Mouse (Mus musculus) heart, embryonic 16.5 days (tissue): Measurements from ENCODE around the gene Gm8122. TPM values are rescaled to one million over a fixed set of nuclear protein-coding genes. Genes with fewer than 3 reads are reported as not detected.
"Not testable (repeated sequence)": the region's sequence is repeated elsewhere in the genome, so short reads cannot be mapped to it uniquely, and the experiment has no call there.

ENCODE experiments used
- ATAC-seq: fragments of 200-750 bp; cut with Nextera tagmentation; replicated peaks from 2 replicates; pipeline ENCODE4 v1.8.0; 2017; ENCODE audit warnings: moderate number of reproducible peaks; ENCODE audit not compliant: insufficient read depth, low FRiP score; ENCODE audit errors: extremely low read depth
- H3K27ac ChIP-seq: fragments of 300-500 bp; sonication (generic); 2 replicates; pipeline ENCODE4 v1.5.1; 2014; ENCODE audit warnings: mild to moderate bottlenecking, low read length, control low read depth, moderate library complexity
- H3K27me3 ChIP-seq: fragments of 300-500 bp; sonication (generic); 2 replicates; pipeline ENCODE4 v1.6.1; 2014; ENCODE audit warnings: low read length, mixed read lengths; ENCODE audit not compliant: control insufficient read depth, insufficient read depth
- H3K36me3 ChIP-seq: fragments of 300-500 bp; sonication (generic); 2 replicates; pipeline ENCODE4 v1.6.1; 2014; ENCODE audit not compliant: control insufficient read depth, insufficient read depth
- H3K4me1 ChIP-seq: fragments of 300-500 bp; sonication (generic); 2 replicates; pipeline ENCODE4 v1.6.1; 2014; ENCODE audit warnings: low read length, mixed read lengths; ENCODE audit not compliant: control insufficient read depth, insufficient read depth
- H3K4me2 ChIP-seq: fragments of 300-500 bp; sonication (generic); 2 replicates; pipeline ENCODE4 v1.6.1; 2014; ENCODE audit warnings: low read depth, mild to moderate bottlenecking, control low read depth, low read length
- H3K4me3 ChIP-seq: fragments of 300-500 bp; sonication (generic); 2 replicates; pipeline ENCODE4 v1.5.1; 2014; ENCODE audit warnings: mild to moderate bottlenecking, control low read depth, low read length
- H3K9ac ChIP-seq: fragments of 300-500 bp; sonication (generic); 2 replicates; pipeline ENCODE4 v1.6.1; 2014; ENCODE audit warnings: low read length, control low read depth
- H3K9me3 ChIP-seq: fragments of 300-500 bp; sonication (generic); replicated peaks from 2 replicates; pipeline ENCODE4 v1.6.1; 2016; ENCODE audit warnings: low read length; ENCODE audit not compliant: control insufficient read depth
- WGBS: fragments of 180-500 bp; shearing (Covaris S2); extraction: QIAGEN DNeasy Blood & Tissue Kit; methylation state at CpG from one replicate; pipeline ENCODE4 v1.1.7; 2014; 5-methylcytosine and 5-hydroxymethylcytosine counted together
- polyA plus RNA-seq: library from polyadenylated mRNA; unstranded; fragments of >200 nt; fragmentation: Nextera tagmentation; extraction: Ambion mirVana; gene quantifications from 2 replicates; pipeline ENCODE4 v1.2.1, GENCODE M21; 2015

Gene Gm8122
- polyA plus RNA-seq = not detected in 2 replicates

DNA sequence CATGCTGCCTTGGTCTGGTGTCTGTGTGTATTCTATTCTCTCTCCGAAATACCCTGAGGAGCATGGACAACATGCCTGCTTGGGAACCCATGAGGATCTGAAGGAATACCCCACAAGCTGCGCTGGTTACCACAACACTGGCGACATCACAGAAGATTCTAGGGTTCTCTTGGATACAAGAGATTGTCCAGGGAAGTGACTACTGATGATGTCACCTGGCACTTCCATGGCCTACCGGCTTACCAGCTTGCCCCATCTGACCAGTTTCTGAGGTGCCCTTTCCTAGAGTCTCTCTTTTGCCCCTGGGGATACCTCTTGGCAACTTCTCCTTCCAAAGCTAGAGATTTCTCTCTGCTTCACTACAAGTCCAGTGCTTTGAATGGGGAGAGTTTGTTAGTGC is at the start of gene Gm8122:
TSS of gene Gm8122 (minus strand) at position 101 of the 400 bp plus-strand sequence.
- not testable (repeated sequence) for H3K4me1 ChIP-seq, H3K36me3 ChIP-seq, H3K27ac ChIP-seq, ATAC-seq, H3K9ac ChIP-seq, H3K27me3 ChIP-seq, H3K9me3 ChIP-seq, H3K4me2 ChIP-seq, H3K4me3 ChIP-seq
- WGBS = 91% methylated on average over 3 of the region's 4 CpGs

DNA sequence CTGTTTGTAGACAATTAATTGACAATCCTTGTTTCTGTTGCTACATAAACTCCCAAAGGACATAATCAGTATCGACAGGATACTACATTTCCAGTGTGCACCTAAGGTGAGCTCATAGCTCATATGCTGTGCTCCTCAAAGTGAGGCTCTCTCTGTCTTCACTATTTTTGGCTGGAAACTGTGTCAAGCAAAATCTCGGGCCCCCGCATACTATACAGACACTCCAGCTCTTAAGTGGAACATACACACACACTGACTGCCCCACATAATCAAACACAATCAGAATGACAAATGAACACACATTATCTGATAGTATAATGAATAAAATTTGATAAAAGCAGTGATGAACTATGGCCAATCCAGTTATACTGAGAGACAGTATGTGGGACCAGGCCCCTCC is 43.6 kb upstream of the Gm8122 start:
- not testable (repeated sequence) for H3K9ac ChIP-seq, H3K36me3 ChIP-seq, H3K27ac ChIP-seq, ATAC-seq, H3K4me1 ChIP-seq, H3K9me3 ChIP-seq, H3K4me2 ChIP-seq, H3K27me3 ChIP-seq, H3K4me3 ChIP-seq
- 75% methylated on average over 3 of the region's 3 CpGs for WGBS

DNA sequence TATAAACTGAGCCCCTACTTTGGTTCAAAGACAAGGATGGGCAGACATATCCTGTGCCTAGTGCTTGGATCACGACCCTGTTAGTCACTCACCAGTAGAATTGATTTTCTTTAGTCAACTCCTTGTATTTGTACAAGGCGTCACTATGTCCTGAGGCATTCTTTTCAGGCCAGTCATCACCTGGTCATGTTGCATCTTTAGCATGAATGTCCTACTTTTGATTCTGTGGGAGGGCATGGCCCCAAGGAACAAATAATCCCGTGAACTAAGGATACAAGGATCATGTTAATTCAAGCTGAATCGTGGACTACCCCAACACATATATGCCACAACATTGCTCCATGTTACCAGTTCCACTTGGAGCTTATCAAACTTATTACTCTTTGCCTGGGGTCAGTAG is 43.0 kb upstream of the Gm8122 start:
- ATAC-seq = not testable (repeated sequence)

DNA sequence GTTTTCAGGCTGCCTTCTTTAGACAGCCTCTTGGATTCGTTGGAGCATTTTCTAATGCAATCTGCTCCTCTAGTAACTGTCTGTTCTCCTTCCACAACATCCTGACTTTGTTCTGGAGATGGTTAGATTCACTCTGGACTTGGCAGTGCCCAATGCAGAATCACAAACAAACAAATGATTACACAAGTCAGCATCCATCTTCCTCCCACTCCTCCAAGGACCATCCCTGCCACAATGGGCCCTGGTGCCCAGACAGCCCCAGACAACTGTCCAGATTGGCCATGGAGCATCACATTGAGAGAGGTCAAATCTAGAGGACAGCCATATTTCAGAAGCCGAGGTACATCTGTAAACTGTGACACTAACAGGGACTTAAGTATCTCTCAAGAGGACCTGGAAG is 42.4 kb upstream of the Gm8122 start:
- not testable (repeated sequence) for H3K9me3 ChIP-seq, H3K9ac ChIP-seq, H3K4me2 ChIP-seq, H3K27me3 ChIP-seq, ATAC-seq, H3K4me3 ChIP-seq, H3K36me3 ChIP-seq, H3K4me1 ChIP-seq, H3K27ac ChIP-seq
- 42% methylated on average over 2 of the region's 2 CpGs for WGBS

More for the DNA sequence above, 43.0 kb upstream of the Gm8122 start:
- 57% methylated on average over 4 of the region's 4 CpGs for WGBS
- H3K4me1 ChIP-seq, H3K36me3 ChIP-seq, H3K4me2 ChIP-seq, H3K27ac ChIP-seq, H3K9ac ChIP-seq, H3K27me3 ChIP-seq, H3K9me3 ChIP-seq, H3K4me3 ChIP-seq: not testable (repeated sequence)

DNA sequence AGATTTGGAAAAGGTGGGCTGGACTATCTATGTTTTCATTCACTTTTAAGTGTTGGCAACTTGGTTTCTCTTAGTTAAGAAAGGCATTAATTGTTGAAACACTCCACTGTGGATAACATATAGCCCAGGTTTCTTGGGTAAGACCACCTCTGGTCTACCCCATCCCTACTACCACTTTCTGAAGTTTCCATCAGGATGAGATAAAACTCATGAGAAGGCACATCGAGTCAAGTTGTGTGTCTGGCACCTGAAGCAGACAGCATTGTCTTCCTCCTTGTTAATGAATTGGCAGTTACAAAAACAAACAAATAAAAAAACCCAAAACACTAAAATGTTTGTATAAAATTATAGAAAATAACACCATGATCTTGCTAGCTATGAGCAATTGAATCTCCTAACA is 40.6 kb upstream of the Gm8122 start:
- not testable (repeated sequence) for H3K4me2 ChIP-seq, H3K9ac ChIP-seq, H3K4me3 ChIP-seq, H3K27ac ChIP-seq, H3K27me3 ChIP-seq, ATAC-seq, H3K4me1 ChIP-seq, H3K9me3 ChIP-seq, H3K36me3 ChIP-seq
- 72% methylated on average over 1 of the region's 1 CpGs for WGBS

DNA sequence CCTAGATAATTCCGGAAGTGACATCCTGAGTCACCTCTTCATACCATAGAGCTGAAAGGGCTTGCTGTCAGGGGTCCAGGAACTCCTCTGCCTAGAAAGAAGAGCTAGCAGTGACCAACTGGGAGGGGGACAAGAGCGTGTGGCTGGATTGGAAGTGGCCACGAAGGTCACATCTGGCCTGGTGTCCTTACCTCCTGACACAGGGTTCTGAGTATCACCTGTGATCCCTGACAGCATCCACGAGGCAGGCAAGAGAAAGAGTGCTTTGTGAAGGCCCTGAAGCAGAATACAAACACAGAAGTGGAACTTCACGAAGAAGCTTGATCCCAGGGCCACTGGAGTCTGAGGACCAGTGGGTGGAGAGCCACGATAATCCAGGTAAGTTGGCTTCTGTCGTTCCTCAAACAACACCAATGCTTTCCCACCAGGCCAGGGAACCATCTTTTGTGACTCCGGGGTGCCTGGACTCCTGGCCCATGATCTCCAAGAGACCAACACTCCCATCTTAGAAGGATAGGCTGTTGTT is 39.9 kb upstream of the Gm8122 start, which contains the start of gene Gm9732:
TSS of gene Gm9732 (plus strand) at position 51 of the 526 bp plus-strand sequence.
- not testable (repeated sequence) for H3K4me1 ChIP-seq, H3K9ac ChIP-seq, H3K4me2 ChIP-seq, H3K9me3 ChIP-seq, H3K4me3 ChIP-seq, H3K27ac ChIP-seq, H3K36me3 ChIP-seq, ATAC-seq, H3K27me3 ChIP-seq
- 72% methylated on average over 8 of the region's 8 CpGs for WGBS

DNA sequence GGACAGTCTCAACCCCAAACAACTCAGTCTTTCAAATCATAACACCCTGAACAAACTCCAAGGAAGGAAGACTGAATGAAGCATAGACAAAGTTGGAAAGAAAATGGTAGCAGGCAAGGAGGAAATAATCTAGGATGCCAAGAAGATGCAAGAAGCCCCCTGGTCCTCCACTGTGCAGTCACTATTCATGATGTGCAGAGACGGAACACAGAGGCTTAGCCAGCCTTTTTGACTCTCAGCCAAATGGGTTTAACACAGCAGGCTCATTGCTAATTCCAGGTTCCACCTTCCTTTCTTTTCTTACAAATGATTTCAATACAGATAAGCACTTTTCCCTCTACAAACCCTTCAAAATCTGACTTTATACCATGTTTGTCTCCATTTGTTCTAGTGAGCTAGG is 38.1 kb upstream of the Gm8122 start:
- WGBS = 81% methylated on average over 1 of the region's 1 CpGs
- not testable (repeated sequence) for H3K4me2 ChIP-seq, ATAC-seq, H3K36me3 ChIP-seq, H3K9me3 ChIP-seq, H3K4me1 ChIP-seq, H3K27ac ChIP-seq, H3K9ac ChIP-seq, H3K4me3 ChIP-seq, H3K27me3 ChIP-seq

DNA sequence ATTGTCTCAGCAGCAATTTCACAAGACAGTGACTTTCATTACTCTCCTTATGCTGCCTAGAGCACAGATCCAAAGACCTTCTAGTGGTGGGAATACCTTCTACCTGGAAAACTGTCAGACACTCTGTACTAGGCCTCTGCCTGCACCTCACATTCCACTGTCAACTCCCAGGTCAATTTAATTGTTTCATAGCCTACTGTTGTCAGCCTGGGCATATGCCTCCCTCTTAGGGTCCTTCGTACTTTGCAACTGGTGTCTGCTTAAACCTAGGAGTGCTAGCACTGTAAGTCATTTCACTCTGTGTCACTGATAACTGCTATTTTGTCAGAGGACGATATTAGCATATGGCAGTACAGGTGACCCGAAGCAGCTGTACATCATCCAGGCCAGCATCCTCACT is 34.1 kb upstream of the Gm8122 start:
- not testable (repeated sequence) for H3K36me3 ChIP-seq, H3K27me3 ChIP-seq, H3K4me1 ChIP-seq, H3K4me2 ChIP-seq, H3K9me3 ChIP-seq, ATAC-seq, H3K9ac ChIP-seq, H3K27ac ChIP-seq, H3K4me3 ChIP-seq
- 83% methylated on average over 3 of the region's 3 CpGs for WGBS

DNA sequence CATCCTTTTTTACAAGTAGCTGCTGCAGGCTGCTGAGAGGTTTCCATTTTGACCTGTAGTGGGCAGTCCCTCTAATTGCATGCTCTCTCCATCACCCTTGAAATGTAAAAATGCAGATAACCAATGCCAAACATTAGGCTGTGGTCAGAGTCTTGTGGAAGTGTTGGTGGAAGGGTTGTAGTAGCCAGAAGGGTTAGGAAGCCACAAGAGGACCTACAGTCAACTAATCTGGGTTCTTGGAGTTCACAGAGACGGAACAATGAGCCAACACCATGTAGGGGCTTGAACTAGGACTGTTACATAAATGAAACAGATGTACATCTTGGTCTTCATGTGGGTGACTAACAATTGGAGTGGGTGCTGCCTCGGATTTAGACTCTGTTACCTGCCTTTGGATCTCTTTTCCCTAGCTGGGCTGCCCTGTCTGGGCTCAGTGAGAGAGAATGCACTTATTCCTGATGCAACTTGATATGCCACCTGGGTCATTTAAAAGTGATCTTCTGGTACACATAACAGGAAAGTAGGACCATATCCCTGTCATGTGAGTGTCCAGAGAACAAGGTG is 33.5 kb upstream of the Gm8122 start:
- not testable (repeated sequence) for H3K9me3 ChIP-seq, H3K9ac ChIP-seq, H3K27me3 ChIP-seq, H3K4me3 ChIP-seq, H3K4me1 ChIP-seq, H3K4me2 ChIP-seq, H3K27ac ChIP-seq, ATAC-seq, H3K36me3 ChIP-seq
- 35% methylated on average over 2 of the region's 2 CpGs for WGBS
